Comparison of ENCODE assay signal across 39 mouse cellular contexts in the genomic region with DNA sequence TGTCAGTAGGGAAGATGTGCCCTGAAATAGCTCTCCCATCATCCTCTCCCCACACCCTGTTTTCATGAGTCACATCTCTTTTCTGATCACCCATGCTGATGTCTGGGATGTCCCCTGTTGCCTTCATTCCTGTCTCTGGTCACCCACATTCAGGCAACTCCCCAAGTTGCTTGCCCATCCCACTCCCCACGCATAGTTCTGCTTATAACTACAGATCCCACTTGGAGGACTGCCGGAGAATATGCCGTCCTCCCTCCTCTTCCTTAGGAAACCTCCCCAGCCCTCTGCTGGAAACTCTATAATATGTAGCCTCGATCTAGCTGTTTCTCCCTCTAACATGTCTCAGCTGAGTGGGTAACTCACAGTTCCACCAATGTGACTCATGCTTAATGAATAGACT. TPM values are rescaled to one million over a fixed set of nuclear protein-coding genes. Genes with fewer than 3 reads are reported as not detected.
DNase-seq lines count a peak whose midpoint lies in the region; ATAC-seq lines count a peak whose summit lies in the region.
"Had no signal": no experiment of that assay in that cellular context is flagged by ENCODE, and none has a peak within 500 bp of the region (broad histone marks: within the 10 kb centered on the region; RNA-seq: fewer than 3 reads in every experiment).

No protein-coding gene starts in this region.

- DNase-seq in left cerebral cortex, adult 18-20 months (ENCODE audit: low spot score in 2 of 2) = peak; percentile 55 to 65
- DNase-seq in left cerebral cortex, postnatal 36 days (ENCODE audit: low spot score in 2 of 2) = peak; percentile 57 to 69
- DNase-seq in right cerebral cortex, postnatal 25 days = peak; percentile 58
- no peak for DNase-seq in adrenal gland, postnatal 4 days (ENCODE audit: low spot score in 2 of 2)
- no peak for DNase-seq in liver, embryonic 11.5 days (ENCODE audit: low spot score)
- DNase-seq: B cell, adult 2 months; cerebellum, adult 11-12 months; cerebellum, postnatal 14 days; forebrain, postnatal 0 days; gastrocnemius, postnatal 25 days; heart, adult 11 months; heart, postnatal 36 days; kidney, adult 9 months; kidney, postnatal 10 days; layer of hippocampus, postnatal 36 days; spleen, adult 18-20 months; thymus, postnatal 4 days had no signal

- no peaks in the 10 kb centered on the region for H3K9me3 ChIP-seq in hindbrain, embryonic 16.5 days (ENCODE audit: control insufficient read depth, low read length)
- no peaks in the 10 kb centered on the region for H3K9me3 ChIP-seq in midbrain, embryonic 16.5 days (replicated peaks; ENCODE audit: control insufficient read depth, low read length, poor library complexity, severe bottlenecking)
- no peaks in the 10 kb centered on the region for H3K9me3 ChIP-seq in liver, embryonic 11.5 days (ENCODE audit: control insufficient read depth, low read length)
- H3K9me3 ChIP-seq: embryonic facial prominence, embryonic 10.5 days; embryonic facial prominence, embryonic 15.5 days; forebrain, embryonic 12.5 days; hindbrain, embryonic 12.5 days; limb, embryonic 12.5 days; lung, embryonic 15.5 days; neural tube, embryonic 13.5 days had no signal

- no peaks in the 10 kb centered on the region for H3K27me3 ChIP-seq in hindbrain, embryonic 16.5 days (replicated peaks; ENCODE audit: control insufficient read depth, insufficient read depth, low read length)
- no peaks in the 10 kb centered on the region for H3K27me3 ChIP-seq in midbrain, embryonic 16.5 days (ENCODE audit: control insufficient read depth, insufficient read depth, low read depth, low read length)
- no peaks in the 10 kb centered on the region for H3K27me3 ChIP-seq in liver, embryonic 11.5 days (replicated peaks; ENCODE audit: control insufficient read depth, insufficient read depth, low read length)
- H3K27me3 ChIP-seq: embryonic facial prominence, embryonic 15.5 days; forebrain, embryonic 12.5 days; hindbrain, embryonic 12.5 days; lung, embryonic 15.5 days had no signal

- H3K4me3 ChIP-seq in hindbrain, embryonic 16.5 days (ENCODE audit: low read length) = no peak overlapping the region
- no peak overlapping the region for H3K4me3 ChIP-seq in midbrain, embryonic 16.5 days (ENCODE audit: low read depth, low read length)
- no peak overlapping the region for H3K4me3 ChIP-seq in liver, embryonic 11.5 days (ENCODE audit: low read depth, low read length)
- H3K4me3 ChIP-seq: embryonic facial prominence, embryonic 10.5 days; embryonic facial prominence, embryonic 15.5 days; forebrain, embryonic 12.5 days; hindbrain, embryonic 12.5 days; limb, embryonic 12.5 days; lung, embryonic 15.5 days; neural tube, embryonic 13.5 days had no signal

- 82% methylated on average over 4 of the region's 4 CpGs for WGBS in hindbrain, embryonic 16.5 days
- WGBS in midbrain, embryonic 16.5 days = 82% methylated on average over 4 of the region's 4 CpGs
- WGBS in liver, embryonic 11.5 days = 79% methylated on average over 4 of the region's 4 CpGs

- intact Hi-C loops in left cerebral cortex, postnatal 36 days (cut with DNase I) = loop anchor here (5.0 kb wide), 1 partner anchor 166 kb away; the partner anchor contains the start of gene Asic2

- no peak overlapping the region for H3K9ac ChIP-seq in hindbrain, embryonic 16.5 days (ENCODE audit: low read depth, low read length)
- H3K9ac ChIP-seq in midbrain, embryonic 16.5 days (ENCODE audit: low read depth, low read length) = no peak overlapping the region
- H3K9ac ChIP-seq in liver, embryonic 11.5 days (ENCODE audit: low read depth, low read length) = no peak overlapping the region
- H3K9ac ChIP-seq: embryonic facial prominence, embryonic 15.5 days; forebrain, embryonic 12.5 days; forebrain, postnatal 0 days; hindbrain, embryonic 12.5 days; limb, embryonic 12.5 days; lung, embryonic 15.5 days; neural tube, embryonic 13.5 days had no signal

- peak; percentile 73 for ATAC-seq in frontal cortex, adult (ENCODE audit: low TSS enrichment)
- ATAC-seq in hindbrain, embryonic 16.5 days = no peak
- no peak for ATAC-seq in midbrain, embryonic 16.5 days
- no peak for ATAC-seq in liver, embryonic 11.5 days (replicated peaks; ENCODE audit: low FRiP score)
- ATAC-seq: activated CD4-positive, CD25-positive, alpha-beta regulatory T cell, adult 4 months; forebrain, postnatal 0 days; intestine, embryonic 16.5 days had no signal

- no peak overlapping the region for H3K4me2 ChIP-seq in hindbrain, embryonic 16.5 days (ENCODE audit: low read length)
- no peak overlapping the region for H3K4me2 ChIP-seq in midbrain, embryonic 16.5 days (ENCODE audit: low read length)
- H3K4me2 ChIP-seq in liver, embryonic 11.5 days = no peak overlapping the region
- H3K4me2 ChIP-seq: embryonic facial prominence, embryonic 15.5 days; forebrain, embryonic 12.5 days; heart, embryonic 11.5 days; hindbrain, embryonic 12.5 days; limb, embryonic 12.5 days; lung, embryonic 15.5 days; midbrain, embryonic 11.5 days; neural tube, embryonic 13.5 days had no signal

- no peaks in the 10 kb centered on the region for H3K36me3 ChIP-seq in hindbrain, embryonic 16.5 days (ENCODE audit: control insufficient read depth, insufficient read depth, low read length)
- no peaks in the 10 kb centered on the region for H3K36me3 ChIP-seq in midbrain, embryonic 16.5 days (ENCODE audit: control insufficient read depth, insufficient read depth, low read length)
- H3K36me3 ChIP-seq in liver, embryonic 11.5 days (ENCODE audit: control insufficient read depth, insufficient read depth, low read length) = no peaks in the 10 kb centered on the region
- H3K36me3 ChIP-seq: embryonic facial prominence, embryonic 10.5 days; embryonic facial prominence, embryonic 15.5 days; forebrain, embryonic 12.5 days; hindbrain, embryonic 12.5 days; limb, embryonic 12.5 days; lung, embryonic 15.5 days; neural tube, embryonic 13.5 days had no signal

- no peak overlapping the region for H3K27ac ChIP-seq in hindbrain, embryonic 16.5 days (ENCODE audit: low read depth, low read length)
- H3K27ac ChIP-seq in midbrain, embryonic 16.5 days (ENCODE audit: low read length) = no peak overlapping the region
- H3K27ac ChIP-seq in liver, embryonic 11.5 days (ENCODE audit: low read depth, low read length) = no peak overlapping the region
- H3K27ac ChIP-seq: embryonic facial prominence, embryonic 10.5 days; embryonic facial prominence, embryonic 15.5 days; forebrain, embryonic 12.5 days; hindbrain, embryonic 12.5 days; limb, embryonic 12.5 days; lung, embryonic 15.5 days; neural tube, embryonic 13.5 days had no signal

- no peaks in the 10 kb centered on the region for H3K4me1 ChIP-seq in hindbrain, embryonic 16.5 days (ENCODE audit: control insufficient read depth, insufficient read depth, low read depth, low read length)
- H3K4me1 ChIP-seq in midbrain, embryonic 16.5 days (ENCODE audit: control insufficient read depth, insufficient read depth, low read length) = no peaks in the 10 kb centered on the region
- H3K4me1 ChIP-seq in liver, embryonic 11.5 days (replicated peaks; ENCODE audit: control insufficient read depth, insufficient read depth, low read length) = no peaks in the 10 kb centered on the region
- H3K4me1 ChIP-seq: embryonic facial prominence, embryonic 10.5 days; embryonic facial prominence, embryonic 15.5 days; hindbrain, embryonic 12.5 days; lung, embryonic 15.5 days had no signal

RNA-seq across cellular contexts. Expression of gene 5530401A14Rik, which starts 59.6 kb away (rescaled TPM):
- total RNA-seq in left cerebral cortex, adult 18-20 months (2021) = under 1 TPM; 0.12 to 0.23 TPM
- total RNA-seq in left cerebral cortex, postnatal 36 days (2021) = under 1 TPM in 1 of 2 experiments, not detected in 1; 0.15 TPM
- polyA plus RNA-seq in hindbrain, embryonic 16.5 days (2015; fragmentation: Nextera tagmentation; extraction: Ambion mirVana) = 0.79 and 1.1 TPM in 2 replicates
- polyA plus RNA-seq in midbrain, embryonic 16.5 days (2015; fragmentation: Nextera tagmentation; extraction: Ambion mirVana) = 0.61 and 1.0 TPM in 2 replicates
- total RNA-seq in adrenal gland, postnatal 4 days (2021) = under 1 TPM; 0.08 to 0.20 TPM
- not detected in 2 replicates for polyA plus RNA-seq in liver, embryonic 11.5 days (2014; fragmentation: Nextera tagmentation; extraction: Ambion mirVana)
- total RNA-seq: forebrain, postnatal 0 days; liver, adult 2 months; megakaryocyte, adult 5-6 weeks had no signal
- polyA plus RNA-seq: adrenal gland, adult 2 months; heart, embryonic 16.5 days; large intestine, adult 2 months; limb, embryonic 12.5 days; liver, adult 2 months; liver, embryonic 16.5 days; lung, embryonic 15.5 days; testis, adult 2 months; thymus, postnatal 0 days had no signal

Comparison
In these comparisons a context has a peak if more than half of its experiments do, and no peak if none do; other contexts are left out.
1. DNase-seq: peak in left cerebral cortex, adult 18-20 months (2 of 2), left cerebral cortex, postnatal 36 days (2 of 2) and right cerebral cortex, postnatal 25 days (single experiment); none in adrenal gland, postnatal 4 days (0 of 2) and liver, embryonic 11.5 days (single experiment).